Mouse (Mus musculus): ENCODE results near the gene Macrod1.

- no peak for TF ChIP-seq POLR2A (IDR thresholded peaks at IDR 0.05; ENCODE audit: borderline replicate concordance, control insufficient read depth, low read depth, low read length)
- no peak for TF ChIP-seq CTCF (IDR thresholded peaks at IDR 0.05; ENCODE audit: control insufficient read depth, insufficient read depth, low read length)
Measured at GRCm38 (mm10) chr19:7214484-7214883, 157.9 kb downstream of the Macrod1 start.
